Mouse (Mus musculus) yolk sac, embryonic 10.5 days (tissue): ENCODE data around the gene Apeh.

ENCODE experiments used
- DNase-seq: peaks from one replicate; pipeline ENCODE4 v3.0.0-alpha.2; 2017; ENCODE audit warnings: low spot score

Gene Apeh

DNA sequence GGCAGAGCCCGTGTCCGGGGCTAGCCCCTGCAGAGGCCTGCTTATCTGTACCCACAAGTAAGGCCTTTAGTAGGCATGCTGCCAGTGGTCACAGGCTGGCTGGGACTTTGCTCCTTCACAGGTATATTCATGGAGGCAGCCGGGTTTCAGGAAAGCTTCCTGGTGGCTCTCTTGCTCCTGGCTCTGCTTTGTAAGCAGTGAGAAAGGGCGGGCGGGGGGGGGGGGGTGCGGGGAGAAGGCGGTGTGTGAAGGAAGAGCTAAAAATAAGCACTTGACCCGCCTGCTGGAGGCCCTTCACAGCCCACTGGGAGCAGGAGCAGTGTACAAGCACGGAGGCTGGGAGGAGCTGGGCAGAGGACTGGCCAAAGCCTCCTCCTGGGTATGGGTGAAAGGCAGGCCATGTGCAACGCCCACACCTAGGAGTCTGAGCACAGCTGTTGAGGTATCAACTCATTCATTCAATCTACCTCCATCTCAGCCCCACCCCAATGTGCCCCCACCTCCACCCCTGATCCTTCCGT, 25.5 kb upstream of the Apeh start:
- peak; percentile 65 for DNase-seq

DNA sequence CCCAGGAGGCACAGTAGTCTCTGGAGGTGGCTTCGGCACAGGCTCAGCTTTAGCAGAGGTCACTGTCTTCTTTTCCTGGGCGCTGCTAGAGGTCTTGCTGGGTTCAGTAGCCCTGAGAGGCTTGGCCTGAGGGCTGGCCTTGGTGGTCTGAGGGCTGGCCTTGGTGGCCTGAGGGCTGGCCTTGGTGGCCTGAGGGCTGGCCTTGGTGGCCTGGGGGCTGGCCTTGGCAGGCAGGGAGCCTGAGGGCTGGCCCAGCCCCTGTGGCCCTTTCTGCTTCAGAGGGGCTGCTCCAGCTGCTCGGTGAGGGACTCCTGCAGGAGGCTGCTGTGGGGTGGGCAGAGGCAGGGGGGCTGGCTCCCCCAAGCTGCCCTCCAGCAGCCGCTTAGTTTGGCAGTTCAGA, 22.7 kb upstream of the Apeh start:
- DNase-seq: no peak

GRCm38 (mm10) chr9:108115290-108116077, 21.1 kb upstream of the Apeh start:
- no peak for DNase-seq

GRCm38 (mm10) chr9:108112719-108113340, 18.4 kb upstream of the Apeh start:
- no peak for DNase-seq

DNA sequence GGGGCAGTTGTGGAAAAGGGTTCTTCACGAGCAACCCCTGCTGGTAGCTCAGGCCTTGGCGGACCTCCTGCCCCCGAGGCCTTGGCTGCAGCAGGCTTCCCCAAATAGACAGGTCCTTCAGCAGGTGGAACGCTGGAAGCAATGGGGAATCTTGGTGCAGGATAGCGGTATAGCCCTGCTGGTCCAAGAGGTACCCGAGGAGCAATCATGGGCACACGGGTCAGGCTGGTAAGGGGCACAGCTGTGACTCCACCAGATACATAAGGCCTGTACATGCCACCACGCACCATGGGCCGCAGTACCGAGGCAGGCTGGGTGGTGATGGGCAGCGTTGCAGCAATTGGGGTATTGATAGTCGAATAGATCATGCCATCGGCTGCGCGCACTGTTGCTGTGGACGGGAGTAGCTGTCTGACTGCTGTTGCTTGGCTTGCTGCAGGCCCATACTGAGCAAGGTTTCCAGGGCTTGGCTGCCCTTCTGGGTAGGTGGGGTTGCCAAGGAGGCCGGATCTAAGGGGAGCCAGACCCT, 17.3 kb upstream of the Apeh start:
- DNase-seq: no peak

DNA sequence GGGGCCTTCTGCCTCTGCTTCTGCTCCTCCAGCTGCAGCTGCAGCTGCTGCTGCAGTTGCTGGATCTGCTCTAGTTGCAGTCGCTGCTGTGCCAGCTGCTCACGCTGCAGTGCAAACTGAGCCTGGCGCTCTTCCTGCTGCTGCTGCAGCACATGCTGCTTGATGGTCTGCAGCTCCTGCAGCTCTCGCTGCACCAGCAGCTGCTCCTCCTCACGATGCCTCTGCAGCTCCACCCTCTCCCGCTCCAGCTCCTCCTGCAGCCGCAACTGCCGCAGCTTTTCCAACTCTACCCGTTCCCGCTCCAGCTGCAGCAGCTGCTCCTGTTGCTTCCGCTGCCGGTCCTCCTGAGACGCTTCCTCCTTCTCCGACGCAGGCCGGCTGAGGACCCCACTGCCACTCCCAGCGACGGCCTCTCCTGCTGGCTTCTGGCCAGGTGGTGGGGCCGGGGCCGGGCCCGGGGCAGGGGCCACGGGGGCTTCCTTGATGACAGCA, 16.7 kb upstream of the Apeh start:
- DNase-seq: no peak

DNA sequence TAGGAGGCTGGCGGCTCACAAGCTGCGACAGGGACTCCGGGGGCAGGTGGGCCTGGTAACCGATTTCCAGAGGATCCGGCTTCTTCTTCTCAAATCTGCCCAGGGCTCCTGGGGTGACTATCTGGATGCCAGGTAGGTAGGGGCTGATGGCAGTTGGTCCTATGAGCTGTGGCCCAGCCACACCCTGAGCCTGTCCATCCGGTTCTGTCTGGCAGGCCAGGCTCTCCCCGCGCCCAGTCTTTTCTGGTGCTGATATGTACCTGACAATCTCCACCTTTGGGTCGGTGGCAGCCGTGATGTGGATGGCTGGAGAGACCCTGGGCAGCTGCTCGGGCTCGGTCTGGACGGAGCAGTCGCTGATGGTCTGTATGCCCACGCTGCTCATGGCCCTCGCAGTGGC, 15.8 kb upstream of the Apeh start:
- no peak for DNase-seq

GRCm38 (mm10) chr9:108107867-108108266, 13.5 kb upstream of the Apeh start:
- no peak for DNase-seq

GRCm38 (mm10) chr9:108106090-108106489, 11.7 kb upstream of the Apeh start:
- no peak for DNase-seq

DNA sequence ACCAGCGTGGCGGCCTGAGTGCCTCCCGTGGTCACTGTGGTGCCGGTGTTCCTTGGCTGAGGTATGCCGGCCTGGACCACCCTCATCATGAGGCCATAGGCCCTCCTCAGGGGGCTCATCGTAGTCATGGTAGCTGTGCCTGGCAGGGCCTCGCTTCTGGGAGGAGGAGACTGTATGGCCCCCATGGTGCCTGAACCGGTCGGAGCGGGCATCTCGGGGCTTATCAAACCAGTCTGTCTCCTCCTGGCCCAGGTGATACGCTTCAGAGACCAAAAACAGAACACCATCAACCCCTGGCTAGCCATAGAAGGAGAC, 11.1 kb upstream of the Apeh start:
- DNase-seq: no peak

GRCm38 (mm10) chr9:108104766-108105548, 10.6 kb upstream of the Apeh start:
- DNase-seq: peak; percentile 58

- no peak for DNase-seq
Observed at GRCm38 (mm10) chr9:108099619-108100018, 5.2 kb upstream of the Apeh start.

GRCm38 (mm10) chr9:108095949-108096712, 1.7 kb upstream of the Apeh start:
- DNase-seq: peak; percentile 75

- peak; percentile 77 for DNase-seq
Observed at GRCm38 (mm10) chr9:108095518-108095917, 1.1 kb upstream of the Apeh start.

DNA sequence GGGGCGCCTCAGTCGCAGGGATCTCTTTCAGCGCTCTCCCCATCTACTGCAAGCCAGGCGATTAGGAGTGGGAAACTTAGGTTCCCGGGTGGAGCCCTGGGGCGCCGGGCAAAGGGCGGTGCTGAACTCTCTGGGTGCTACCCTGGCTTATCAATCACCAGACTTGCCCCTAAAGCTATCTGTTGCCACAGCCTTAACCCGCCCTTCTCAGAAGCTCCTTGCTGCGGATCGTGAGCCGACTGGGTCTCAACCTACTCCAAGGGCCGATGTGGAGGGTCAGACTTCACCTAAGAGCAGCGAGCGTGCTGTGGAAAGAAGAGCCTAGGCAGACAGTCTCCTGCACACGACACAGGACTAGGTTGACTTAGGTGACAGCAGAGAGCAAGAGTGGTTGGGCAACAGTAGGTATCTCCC, 599 bp upstream of the Apeh start:
- DNase-seq: peak; percentile 78

GRCm38 (mm10) chr9:108093586-108093985, 820 bp downstream of the Apeh start:
- no peak for DNase-seq

- no peak for DNase-seq
Observed at GRCm38 (mm10) chr9:108090611-108091120, 3.7 kb downstream of the Apeh start.

GRCm38 (mm10) chr9:108085261-108085660, 9.1 kb downstream of the Apeh start:
- no peak for DNase-seq

- no peak for DNase-seq
Observed at GRCm38 (mm10) chr9:108083561-108083960, 10.8 kb downstream of the Apeh start.

DNA sequence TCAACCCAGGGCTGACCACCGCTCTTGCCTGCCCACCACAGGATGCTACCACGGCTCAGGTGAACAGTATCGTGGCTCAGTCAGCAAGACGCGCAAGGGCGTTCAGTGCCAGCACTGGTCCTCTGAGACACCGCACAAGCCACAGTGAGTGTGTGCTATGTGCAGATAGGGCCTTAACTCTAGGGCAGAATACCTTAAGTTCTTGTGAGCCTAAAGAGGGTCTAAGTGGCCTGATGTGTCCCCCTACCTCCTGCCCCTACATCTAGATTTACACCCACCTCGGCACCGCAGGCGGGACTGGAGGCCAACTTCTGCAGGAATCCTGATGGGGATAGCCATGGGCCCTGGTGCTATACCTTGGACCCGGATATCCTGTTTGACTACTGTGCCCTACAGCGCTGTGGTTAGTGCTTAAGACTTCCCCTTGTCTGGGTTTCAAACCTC, 11.4 kb downstream of the Apeh start, which contains the start of gene Rnf123:
Rnf123 (minus strand) TSS at position 359 of the 444 bp plus-strand sequence.
- DNase-seq: no peak

GRCm38 (mm10) chr9:108082549-108082948, 11.9 kb downstream of the Apeh start:
- DNase-seq: no peak
